Mouse (Mus musculus) gastrocnemius, adult 8-10 months (tissue): ENCODE data around the gene Zfp791. TPM values are rescaled to one million over a fixed set of nuclear protein-coding genes. Genes with fewer than 3 reads are reported as not detected.

Experiments
- microRNA-seq: library from miRNA; unstranded; fragments of <30 nt; microRNA quantifications from one replicate; pipeline ENCODE4 v1.2.0, GENCODE M21; 2022
- total RNA-seq, 4 experiments: library from RNA; stranded (reverse); gene quantifications; 2 replicates each; pipeline ENCODE4 v1.2.4; 2022

The Zfp791 gene
- total RNA-seq, 4 experiments from 2014 or later: 0.51 to 1.4 (median 0.90) TPM

Small RNAs within 50 kb of the gene (microRNA-seq; reads per million reads assigned to microRNA genes)
- not detected for gene Gm23388
- not detected for gene Mir7070

Other genes starting within 250 kb of the Zfp791 start
- gene Gcdh, start 229.2 kb downstream of the Zfp791 start, total RNA-seq: 10 to 100 TPM; 29.4 to 43.6 (median 36.2) TPM
- gene Klf1, start 221.2 kb downstream of the Zfp791 start, total RNA-seq: not detected
- 1 to 10 TPM; 3.7 to 8.0 (median 6.1) TPM for gene Dnase2a, start 214.5 kb downstream of the Zfp791 start, total RNA-seq
- gene Mast1, start 185.7 kb downstream of the Zfp791 start, total RNA-seq: under 1 TPM in 1 of 4 experiments, not detected in 3; 0.07 TPM
- gene Rtbdn, start 176.1 kb downstream of the Zfp791 start, total RNA-seq: not detected
- 1 to 10 TPM in 1 of 4 experiments, not detected in 3; 1.1 TPM for gene Gm49661, start 153.7 kb downstream of the Zfp791 start, total RNA-seq
- 100 to 1,000 TPM; 173 to 193 (median 187) TPM for gene Prdx2, start 153.5 kb downstream of the Zfp791 start, total RNA-seq
- gene Rnaseh2a, start 153.3 kb downstream of the Zfp791 start, total RNA-seq: 10 to 100 TPM; 20.4 to 26.5 (median 23.9) TPM
- gene Junb, start 144.4 kb downstream of the Zfp791 start, total RNA-seq: 1 to 10 TPM; 5.9 to 9.6 (median 7.5) TPM
- gene Hook2, start 132.5 kb downstream of the Zfp791 start, total RNA-seq: 1 to 10 TPM; 2.0 to 3.1 (median 2.6) TPM
- not detected for gene Best2, start 108.6 kb downstream of the Zfp791 start, total RNA-seq
- gene Asna1, start 97.8 kb downstream of the Zfp791 start, total RNA-seq: 10 to 100 TPM; 57.1 to 67.3 (median 58.8) TPM
- gene Trir, start 96.3 kb downstream of the Zfp791 start, total RNA-seq: 10 to 100 TPM; 57.5 to 74.2 (median 66.1) TPM
- gene Tnpo2, start 86.2 kb downstream of the Zfp791 start, total RNA-seq: 10 to 100 TPM; 28.3 to 38.4 (median 32.6) TPM
- 1 to 10 TPM; 1.4 to 2.5 (median 1.8) TPM for gene Fbxw9, start 63.0 kb downstream of the Zfp791 start, total RNA-seq
- not detected for gene Gm5741, start 55.1 kb downstream of the Zfp791 start, total RNA-seq
- 10 to 100 TPM; 34.1 to 38.9 (median 36.0) TPM for gene Dhps, start 51.3 kb downstream of the Zfp791 start, total RNA-seq
- gene Wdr83os, start 42.4 kb downstream of the Zfp791 start, total RNA-seq: 10 to 100 TPM; 40.7 to 49.9 (median 46.3) TPM
- 10 to 100 TPM; 15.4 to 20.4 (median 16.0) TPM for gene Wdr83, start 41.8 kb downstream of the Zfp791 start, total RNA-seq
- 1 to 10 TPM; 6.4 to 9.8 (median 8.1) TPM for gene Man2b1, start 39.8 kb downstream of the Zfp791 start, total RNA-seq
- gene Cks1brt, start 28.8 kb upstream of the Zfp791 start, total RNA-seq: not detected
- not detected for gene Olfr371, start 102.9 kb upstream of the Zfp791 start, total RNA-seq
- 1 to 10 TPM; 3.0 to 4.0 (median 3.2) TPM for gene Orc6, start 176.5 kb upstream of the Zfp791 start, total RNA-seq
- gene Vps35, start 176.7 kb upstream of the Zfp791 start, total RNA-seq: 10 to 100 TPM; 54.5 to 57.3 (median 55.8) TPM